Comparison of ENCODE assay signal across 8 mouse cellular contexts in the genomic region with DNA sequence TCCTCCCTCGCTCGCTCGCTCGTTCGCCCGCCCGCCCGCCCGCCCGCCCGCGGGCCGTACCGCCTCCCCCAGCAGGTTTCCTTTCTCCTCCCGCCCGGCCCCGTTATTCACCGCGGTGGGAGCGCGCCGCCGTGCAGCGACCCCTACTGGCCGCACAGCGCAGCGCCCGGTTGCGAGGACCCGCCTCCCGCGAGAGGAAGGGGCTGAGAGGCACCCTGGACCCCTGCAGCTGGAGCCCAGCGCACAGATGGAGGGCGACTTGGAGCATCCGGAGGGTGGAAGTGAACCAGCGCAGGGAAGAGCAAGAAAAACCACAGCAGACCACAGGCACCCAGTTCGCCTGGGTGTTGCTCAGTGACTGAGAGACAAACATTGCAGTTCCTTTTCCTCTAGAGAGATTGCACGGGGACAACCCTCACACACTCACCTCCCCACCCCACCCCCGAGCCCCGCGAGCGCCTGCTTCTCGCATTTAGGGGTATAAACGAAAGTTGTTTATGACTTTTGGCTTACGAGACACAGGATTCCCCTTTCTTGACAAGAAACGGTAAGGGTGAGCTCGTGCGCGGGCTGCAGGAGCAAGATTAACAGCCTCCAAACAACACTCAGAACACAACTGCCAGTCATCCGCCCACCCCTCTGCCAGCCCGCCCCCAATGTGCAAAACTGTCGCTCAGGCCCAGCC. TPM values are rescaled to one million over a fixed set of nuclear protein-coding genes. Genes with fewer than 3 reads are reported as not detected.
A peak's percentile ranks its signal among the peaks of the same experiment; 100 is the strongest.
DNase-seq lines count a peak whose midpoint lies in the region; ATAC-seq and TF ChIP-seq lines count a peak whose summit lies in the region.

No protein-coding gene starts in this region.

- no peaks in the 10 kb centered on the region for H3K36me3 ChIP-seq in E14TG2a.4 (ENCODE audit: insufficient read depth, low read length)
- no peaks in the 10 kb centered on the region for H3K36me3 ChIP-seq in forebrain, embryonic 10.5 days (replicated peaks)
- H3K36me3 ChIP-seq in heart, embryonic 15.5 days: no peaks in the 10 kb centered on the region
- H3K36me3 ChIP-seq in neural tube, embryonic 13.5 days: no peaks in the 10 kb centered on the region

- peak; percentile 81 for ATAC-seq in heart, embryonic 15.5 days (replicated peaks; ENCODE audit: insufficient number of reproducible peaks, insufficient read depth, low FRiP score, low read depth)
- ATAC-seq in neural tube, embryonic 13.5 days (ENCODE audit: low read depth): peak; percentile 92

- TF ChIP-seq CTCF in E14TG2a.4 (conservative IDR thresholded peaks at IDR 0.05; ENCODE audit: low read length): no peak; the same call in 1 of the 2 replicates

- DNase-seq in c-Kit-positive CD71-negative TER-119-negative erythroid progenitor cells, embryonic 14.5 days (ENCODE audit: low read depth): peak; percentile 77
- DNase-seq in forebrain, embryonic 10.5 days (ENCODE audit: extremely low spot score, low spot score): peak; percentile 91
- DNase-seq in kidney, postnatal 10 days: peak; percentile 88
- DNase-seq in lung, adult 18-20 months: peak; percentile 76
- peak; percentile 87 for DNase-seq in testis, postnatal 10 days (ENCODE audit: low spot score)

- peak overlapping the region; percentile 94 for H3K4me3 ChIP-seq in E14TG2a.4 (replicated peaks; ENCODE audit: low read length)
- peak overlapping the region; percentile 88 for H3K4me3 ChIP-seq in forebrain, embryonic 10.5 days
- H3K4me3 ChIP-seq in heart, embryonic 15.5 days: peak overlapping the region; percentile 77
- peak overlapping the region; percentile 64 for H3K4me3 ChIP-seq in neural tube, embryonic 13.5 days

- H3K27me3 ChIP-seq in E14TG2a.4 (ENCODE audit: insufficient read depth, low read length): peaks cover 25% of the 10 kb centered on the region
- peaks cover 19% of the 10 kb centered on the region for H3K27me3 ChIP-seq in forebrain, embryonic 10.5 days (ENCODE audit: poor library complexity, severe bottlenecking)
- H3K27me3 ChIP-seq in heart, embryonic 15.5 days: 0 out of 2 replicates have a peak, but pooled peaks cover 4% of the 10 kb centered on the region
- H3K27me3 ChIP-seq in neural tube, embryonic 13.5 days: 0 out of 2 replicates have a peak, but pooled peaks cover 3% of the 10 kb centered on the region

- peak overlapping the region; percentile 74 for H3K9ac ChIP-seq in heart, embryonic 15.5 days
- peak overlapping the region; percentile 78 for H3K9ac ChIP-seq in neural tube, embryonic 13.5 days

- WGBS in forebrain, embryonic 10.5 days: under 1% methylated on average over 37 of the region's 52 CpGs
- WGBS in heart, embryonic 15.5 days: 1% methylated on average over 51 of the region's 52 CpGs
- WGBS in neural tube, embryonic 13.5 days: under 1% methylated on average over 43 of the region's 52 CpGs

- peaks cover 24% of the 10 kb centered on the region for H3K4me1 ChIP-seq in E14TG2a.4 (replicated peaks; ENCODE audit: low read depth, low read length)
- H3K4me1 ChIP-seq in forebrain, embryonic 10.5 days: peaks cover 51% of the 10 kb centered on the region
- H3K4me1 ChIP-seq in heart, embryonic 15.5 days (replicated peaks): peaks cover 20% of the 10 kb centered on the region
- H3K4me1 ChIP-seq in neural tube, embryonic 13.5 days (replicated peaks): peaks cover 25% of the 10 kb centered on the region

- H3K4me2 ChIP-seq in heart, embryonic 15.5 days: peak overlapping the region; percentile 100
- H3K4me2 ChIP-seq in neural tube, embryonic 13.5 days: peak overlapping the region; percentile 93

- H3K27ac ChIP-seq in forebrain, embryonic 10.5 days: peak overlapping the region; percentile 97
- H3K27ac ChIP-seq in heart, embryonic 15.5 days: peak overlapping the region; percentile 52; the same call in 1 of the 2 replicates
- 0 out of 2 replicates have a peak overlapping the region, but pooled peaks have one; percentile 15 for H3K27ac ChIP-seq in neural tube, embryonic 13.5 days (replicated peaks)

- no peaks in the 10 kb centered on the region for H3K9me3 ChIP-seq in E14TG2a.4 (ENCODE audit: low read length)
- H3K9me3 ChIP-seq in forebrain, embryonic 10.5 days: no peaks in the 10 kb centered on the region
- no peaks in the 10 kb centered on the region for H3K9me3 ChIP-seq in heart, embryonic 15.5 days (replicated peaks)
- no peaks in the 10 kb centered on the region for H3K9me3 ChIP-seq in neural tube, embryonic 13.5 days

RNA-seq across cellular contexts. Expression of a gene that starts 0.3 kb away (rescaled TPM):
- polyA plus RNA-seq in forebrain, embryonic 10.5 days (2016; fragmentation: Nextera tagmentation; extraction: Ambion mirVana): 13.6 and 14.0 TPM in 2 replicates
- polyA plus RNA-seq in heart, embryonic 15.5 days (2015; fragmentation: Nextera tagmentation; extraction: Ambion mirVana): 2.4 and 4.4 TPM in 2 replicates
- 2.7 and 3.7 TPM in 2 replicates for polyA plus RNA-seq in neural tube, embryonic 13.5 days (2015; fragmentation: Nextera tagmentation; extraction: Ambion mirVana)

Comparison
In these comparisons a context has a peak if more than half of its experiments do, and no peak if none do; other contexts are left out.
1. Peak in every context shown above with its lines: DNase-seq, ATAC-seq, H3K4me3 ChIP-seq and H3K27ac ChIP-seq.
2. H3K27ac ChIP-seq: peak in every context shown above with its lines; median percentile 97 in forebrain, embryonic 10.5 days; 52 in heart, embryonic 15.5 days; 15 in neural tube, embryonic 13.5 days.